Mouse (Mus musculus) MEL (cell line): ENCODE results near the gene Mul1. TPM values are rescaled to one million over a fixed set of nuclear protein-coding genes. Genes with fewer than 3 reads are reported as not detected.

Source experiments
- DNase-seq: peaks from one replicate; pipeline ENCODE4 v3.0.0; 2011; ENCODE audit warnings: low read depth, low spot score
- H3K27ac ChIP-seq: 2 replicates; pipeline ENCODE4 v1.5.1; 2012; ENCODE audit warnings: low read depth, mild to moderate bottlenecking, control low read depth, low read length, moderate library complexity; ENCODE audit not compliant: control insufficient read depth
- H3K27me3 ChIP-seq, 2 experiments: fragments of 150-350 bp in 1 of 2; sonication (generic) in 1 of 2; 2 replicates each; pipeline ENCODE4 v1.6.1; 2012; ENCODE audit warnings: low read length in 2 of 2, mild to moderate bottlenecking in 2 of 2, improper control_type of control experiment in 1 of 2, moderate library complexity in 1 of 2; ENCODE audit not compliant: insufficient read depth in 2 of 2, control insufficient read depth in 1 of 2
- H3K36me3 ChIP-seq, 2 experiments: 2 replicates each; pipeline ENCODE4 v1.6.1; 2012 to 2014; ENCODE audit warnings: low read length in 2 of 2, improper control_type of control experiment in 1 of 2, inconsistent platforms in 1 of 2, mild to moderate bottlenecking in 1 of 2; ENCODE audit not compliant: insufficient read depth in 2 of 2, control insufficient read depth in 1 of 2
- H3K4me1 ChIP-seq, 2 experiments: fragments of 150-350 bp in 1 of 2; sonication (generic) in 1 of 2; 2 replicates each; pipeline ENCODE4 v1.6.1; 2012; ENCODE audit warnings: low read length in 2 of 2, improper control_type of control experiment in 1 of 2, mild to moderate bottlenecking in 1 of 2; ENCODE audit not compliant: insufficient read depth in 2 of 2, control insufficient read depth in 1 of 2
- H3K4me3 ChIP-seq, 2 experiments: fragments of 150-350 bp in 1 of 2; sonication (generic) in 1 of 2; 2 replicates each; pipeline ENCODE4 v1.5.1; 2012; ENCODE audit warnings: low read depth in 2 of 2, low read length in 2 of 2, mild to moderate bottlenecking in 2 of 2, moderate library complexity in 2 of 2, control low read depth in 1 of 2, improper control_type of control experiment in 1 of 2; ENCODE audit not compliant: control insufficient read depth in 1 of 2, insufficient read depth in 1 of 2
- H3K79me2 ChIP-seq: 2 replicates; pipeline ENCODE4 v1.6.1; 2012; ENCODE audit warnings: mild to moderate bottlenecking, low read length, moderate library complexity; ENCODE audit not compliant: control insufficient read depth, poor library complexity, insufficient read depth
- H3K9ac ChIP-seq: 2 replicates; pipeline ENCODE4 v1.6.1; 2012; ENCODE audit warnings: low read depth, mild to moderate bottlenecking, control low read depth, low read length, moderate library complexity; ENCODE audit not compliant: control insufficient read depth, poor library complexity, severe bottlenecking
- H3K9me3 ChIP-seq: fragments of 150-350 bp; sonication (generic); replicated peaks from 2 replicates; pipeline ENCODE4 v1.6.1; 2012; ENCODE audit warnings: mild to moderate bottlenecking, low read length, improper control_type of control experiment, moderate library complexity; ENCODE audit not compliant: insufficient read depth
- CHD1 ChIP-seq: IDR thresholded peaks from 2 replicates; pipeline ENCODE4 v1.6.1; 2012; ENCODE audit warnings: low read depth, mild to moderate bottlenecking, inconsistent platforms, low read length, improper control_type of control experiment
- CTCF ChIP-seq, 3 experiments: IDR thresholded peaks in 2 of 3; conservative IDR thresholded peaks in 1 of 3; 2 replicates each; pipeline ENCODE4 v1.5.1; 2011 to 2012; ENCODE audit warnings: low read length in 3 of 3, low read depth in 2 of 3, mild to moderate bottlenecking in 2 of 3, improper control_type of control experiment in 1 of 3, inconsistent platforms in 1 of 3, mixed read lengths in 1 of 3, moderate library complexity in 1 of 3; ENCODE audit not compliant: control insufficient read depth in 1 of 3, insufficient read depth in 1 of 3, poor library complexity in 1 of 3, severe bottlenecking in 1 of 3
- E2F4 ChIP-seq: IDR thresholded peaks from 2 replicates; pipeline ENCODE4 v1.6.1; 2011; ENCODE audit warnings: low read depth, low read length, improper control_type of control experiment, borderline replicate concordance
- ETS1 ChIP-seq: IDR thresholded peaks from 2 replicates; pipeline ENCODE4 v1.6.1; 2012; ENCODE audit warnings: low read depth, mild to moderate bottlenecking, inconsistent platforms, low read length, improper control_type of control experiment, moderate library complexity
- GABPA ChIP-seq: IDR thresholded peaks from 2 replicates; pipeline ENCODE4 v1.6.1; 2012; ENCODE audit warnings: low read depth, mild to moderate bottlenecking, inconsistent platforms, low read length, improper control_type of control experiment, moderate library complexity
- MAFK ChIP-seq: IDR thresholded peaks from 2 replicates; pipeline ENCODE4 v1.6.1; 2011; ENCODE audit warnings: low read depth, mild to moderate bottlenecking, low read length, improper control_type of control experiment, borderline replicate concordance
- MAX ChIP-seq: IDR thresholded peaks from 2 replicates; pipeline ENCODE4 v1.6.1; 2011; ENCODE audit warnings: low read length, improper control_type of control experiment
- MYC ChIP-seq: IDR thresholded peaks from 2 replicates; pipeline ENCODE4 v1.6.1; 2011; ENCODE audit warnings: low read depth, mild to moderate bottlenecking, low read length, improper control_type of control experiment, moderate library complexity
- NELFE ChIP-seq: IDR thresholded peaks from 2 replicates; pipeline ENCODE4 v1.6.1; 2011; ENCODE audit warnings: low read depth, low read length, improper control_type of control experiment
- NRF1 ChIP-seq: IDR thresholded peaks from 2 replicates; pipeline ENCODE4 v1.6.1; 2014; ENCODE audit warnings: low read depth, mild to moderate bottlenecking, inconsistent platforms, low read length, improper control_type of control experiment, moderate library complexity; ENCODE audit not compliant: poor library complexity, insufficient read depth, severe bottlenecking
- POLR2A ChIP-seq, 2 experiments: IDR thresholded peaks; 2 replicates each; pipeline ENCODE4 v1.6.1; 2011 to 2012; ENCODE audit warnings: low read length in 2 of 2, mild to moderate bottlenecking in 2 of 2, control low read depth in 1 of 2, improper control_type of control experiment in 1 of 2, low read depth in 1 of 2, moderate library complexity in 1 of 2; ENCODE audit not compliant: control insufficient read depth in 1 of 2, insufficient read depth in 1 of 2, poor library complexity in 1 of 2
- POLR2AphosphoS2 ChIP-seq: IDR thresholded peaks from 2 replicates; pipeline ENCODE4 v1.6.1; 2011; ENCODE audit warnings: low read length, improper control_type of control experiment
- RCOR1 ChIP-seq: IDR thresholded peaks from 2 replicates; pipeline ENCODE4 v1.6.1; 2012; ENCODE audit warnings: low read depth, mild to moderate bottlenecking, inconsistent platforms, low read length, improper control_type of control experiment
- SMC3 ChIP-seq: IDR thresholded peaks from 2 replicates; pipeline ENCODE4 v1.6.1; 2011; ENCODE audit warnings: low read depth, low read length, improper control_type of control experiment
- TBP ChIP-seq: IDR thresholded peaks from 2 replicates; pipeline ENCODE4 v1.8.0; 2011; ENCODE audit warnings: low read depth, low read length, improper control_type of control experiment
- TCF12 ChIP-seq: IDR thresholded peaks from 2 replicates; pipeline ENCODE4 v1.6.1; 2014; ENCODE audit warnings: low read depth, mild to moderate bottlenecking, inconsistent platforms, low read length, improper control_type of control experiment, moderate library complexity
- UBTF ChIP-seq: IDR thresholded peaks from 2 replicates; pipeline ENCODE4 v1.6.1; 2012; ENCODE audit warnings: low read depth, mild to moderate bottlenecking, inconsistent platforms, low read length, improper control_type of control experiment, moderate library complexity, borderline replicate concordance; ENCODE audit not compliant: insufficient read depth
- USF1 ChIP-seq: IDR thresholded peaks from 2 replicates; pipeline ENCODE4 v1.6.1; 2014; ENCODE audit warnings: low read depth, mild to moderate bottlenecking, inconsistent platforms, low read length, improper control_type of control experiment, moderate library complexity
- USF2 ChIP-seq, 2 experiments: IDR thresholded peaks; 2 replicates each; pipeline ENCODE4 v1.6.1; 2011 to 2012; ENCODE audit warnings: improper control_type of control experiment in 2 of 2, low read length in 2 of 2, borderline replicate concordance in 1 of 2, inconsistent platforms in 1 of 2, low read depth in 1 of 2, mild to moderate bottlenecking in 1 of 2; ENCODE audit not compliant: insufficient read depth in 1 of 2
- ZKSCAN1 ChIP-seq: IDR thresholded peaks from 2 replicates; pipeline ENCODE4 v1.6.1; 2012; ENCODE audit warnings: low read depth, mild to moderate bottlenecking, inconsistent platforms, low read length, improper control_type of control experiment, moderate library complexity
- polyA plus RNA-seq, 2 experiments: library from polyadenylated mRNA; stranded (reverse) in 1 of 2; unstranded in 1 of 2; fragments of >175 nt in 1 of 2; fragments of >200 nt in 1 of 2; gene quantifications; 2 replicates each; pipeline versions ENCODE4 v1.2.1 to v1.2.4; 2012; ENCODE audit warnings: low replicate concordance in 2 of 2, low read depth in 1 of 2; ENCODE audit not compliant: insufficient read length in 2 of 2, insufficient read depth in 1 of 2, missing spikeins in 1 of 2
- total RNA-seq: library from RNA; depleted of rRNA; stranded (reverse); fragments of 300-350 nt; gene quantifications from 2 replicates; pipeline ENCODE4 v1.2.3, GENCODE M21; 2012

Gene Mul1
- total and polyA plus RNA-seq, 3 experiments = 31.3 to 31.9 TPM; not detected in 1

DNA sequence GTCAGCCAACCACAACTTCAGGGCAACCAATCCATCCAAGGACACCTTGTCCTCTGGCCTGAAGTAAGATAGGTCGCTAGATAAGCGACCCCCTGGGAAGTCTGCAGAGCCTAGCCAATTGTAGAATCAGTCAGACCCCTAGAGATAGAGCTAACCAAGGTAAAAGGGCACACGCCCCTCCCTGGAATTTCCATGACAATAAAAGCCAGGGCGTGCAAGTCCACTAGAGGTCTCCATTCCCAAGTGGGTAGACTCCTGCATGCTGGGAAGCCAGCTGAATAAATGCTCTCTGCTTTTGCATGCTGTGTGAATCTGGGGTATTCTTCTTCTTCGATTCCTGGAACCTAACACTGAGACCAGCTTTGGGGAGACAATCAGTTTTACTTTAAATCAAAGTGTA lies 18.1 kb upstream of the Mul1 start:
- no peak overlapping the region for H3K27ac ChIP-seq
- TF ChIP-seq CTCF (IDR thresholded peaks at IDR 0.05 in 2 of 3, conservative IDR thresholded peaks at IDR 0.05 in 1 of 3; ENCODE audit: control insufficient read depth in 1 of 3, insufficient read depth in 1 of 3, low read depth in 2 of 3, low read length in 3 of 3, poor library complexity in 1 of 3, severe bottlenecking in 1 of 3) (no peak), RCOR1 (no peak), TCF12 (no peak), GABPA (no peak), CHD1 (no peak), MYC (no peak), POLR2A (IDR thresholded peaks at IDR 0.05; ENCODE audit: control insufficient read depth in 1 of 2, insufficient read depth in 1 of 2, low read depth in 1 of 2, low read length in 2 of 2, poor library complexity in 1 of 2) (no peak), UBTF (no peak), E2F4 (no peak), MAX (no peak), NRF1 (no peak), SMC3 (no peak), USF2 (IDR thresholded peaks at IDR 0.05; ENCODE audit: borderline replicate concordance in 1 of 2, insufficient read depth in 1 of 2, low read depth in 1 of 2, low read length in 2 of 2) (no peak), MAFK (no peak)
- TF ChIP-seq, all 39 proteins: peak for 0
- no peaks in the 10 kb centered on the region for H3K4me1 ChIP-seq
- no peaks in the 10 kb centered on the region for H3K79me2 ChIP-seq
- H3K9ac ChIP-seq = no peak overlapping the region
- peaks cover 0 to 7% of the 10 kb centered on the region in 2 experiments; a peak in 2 of 4 replicates for H3K27me3 ChIP-seq
- no peak overlapping the region for H3K4me3 ChIP-seq
- no peak for DNase-seq
- no peaks in the 10 kb centered on the region for H3K36me3 ChIP-seq
- H3K9me3 ChIP-seq = no peaks in the 10 kb centered on the region

DNA sequence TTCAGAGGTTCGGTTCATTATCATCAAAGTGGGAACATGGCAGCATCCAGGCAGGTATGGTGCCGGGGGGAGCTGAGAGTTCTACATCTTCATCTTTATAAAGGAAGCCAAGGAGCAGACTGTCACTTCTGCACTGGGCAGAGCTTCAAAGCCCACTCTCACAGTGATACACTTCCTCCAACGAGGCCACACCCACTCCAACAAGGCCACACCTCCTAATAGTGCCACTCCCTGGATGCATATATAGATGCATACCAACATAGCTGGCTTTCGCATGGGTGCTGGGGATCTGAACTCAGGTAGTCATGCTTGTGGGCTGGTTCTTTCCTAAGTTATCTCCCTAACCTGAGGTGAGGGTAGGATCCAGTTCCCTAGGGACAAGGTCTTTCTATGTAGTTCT lies 16.6 kb upstream of the Mul1 start:
- TF ChIP-seq ZKSCAN1 (no peak), ETS1 (no peak), POLR2AphosphoS2 (no peak), TCF12 (no peak), USF1 (no peak), TBP (no peak), USF2 (IDR thresholded peaks at IDR 0.05; ENCODE audit: borderline replicate concordance in 1 of 2, insufficient read depth in 1 of 2, low read depth in 1 of 2, low read length in 2 of 2) (no peak), NELFE (no peak)
- TF ChIP-seq, all 39 proteins: peak for 0
- Histone ChIP-seq H3K36me3 (no peaks in the 10 kb centered on the region), H3K4me3 (no peak overlapping the region), H3K4me1 (no peaks in the 10 kb centered on the region), H3K9me3 (no peaks in the 10 kb centered on the region), H3K27ac (no peak overlapping the region), H3K27me3 (peaks cover 0 to 9% of the 10 kb centered on the region in 2 experiments; a peak in 2 of 4 replicates), H3K9ac (no peak overlapping the region), H3K79me2 (no peaks in the 10 kb centered on the region)
- DNase-seq = no peak
